Mouse (Mus musculus) limb, embryonic 12.5 days (tissue): ENCODE data around the gene Drc3. TPM values are rescaled to one million over a fixed set of nuclear protein-coding genes. Genes with fewer than 3 reads are reported as not detected.
A peak's percentile ranks its signal among the peaks of the same experiment; 100 is the strongest.

Experiments
- ATAC-seq: fragments of 200-750 bp; cut with Nextera tagmentation; 2 replicates; pipeline ENCODE4 v1.8.0; 2017; ENCODE audit warnings: low read depth, moderate TSS enrichment; ENCODE audit not compliant: insufficient number of reproducible peaks, insufficient read depth, low FRiP score, low TSS enrichment
- H3K27ac ChIP-seq: fragments of 300-500 bp; sonication (generic); 2 replicates; pipeline ENCODE4 v1.5.1; 2016; ENCODE audit warnings: mild to moderate bottlenecking, moderate library complexity
- H3K27me3 ChIP-seq: fragments of 300-500 bp; sonication (generic); 2 replicates; pipeline ENCODE4 v1.6.1; 2016; ENCODE audit warnings: mild to moderate bottlenecking, moderate library complexity
- H3K36me3 ChIP-seq: fragments of 300-500 bp; sonication (generic); 2 replicates; pipeline ENCODE4 v1.6.1; 2016; ENCODE audit warnings: mild to moderate bottlenecking, moderate library complexity
- H3K4me1 ChIP-seq: fragments of 300-500 bp; sonication (generic); replicated peaks from 2 replicates; pipeline ENCODE4 v1.6.1; 2016
- H3K4me2 ChIP-seq: fragments of 300-500 bp; sonication (generic); 2 replicates; pipeline ENCODE4 v1.6.1; 2016; ENCODE audit warnings: mild to moderate bottlenecking, moderate library complexity
- H3K4me3 ChIP-seq: fragments of 300-500 bp; sonication (generic); replicated peaks from 2 replicates; pipeline ENCODE4 v1.5.1; 2016; ENCODE audit warnings: mild to moderate bottlenecking
- H3K9ac ChIP-seq: fragments of 300-500 bp; sonication (generic); replicated peaks from 2 replicates; pipeline ENCODE4 v1.6.1; 2016; ENCODE audit warnings: mild to moderate bottlenecking, moderate library complexity
- H3K9me3 ChIP-seq: fragments of 300-500 bp; sonication (generic); 2 replicates; pipeline ENCODE4 v1.6.1; 2016; ENCODE audit warnings: mild to moderate bottlenecking, moderate library complexity
- WGBS: fragments of 180-500 bp; shearing (Covaris S2); methylation state at CpG from one replicate; pipeline ENCODE4 v1.1.7; 2016; 5-methylcytosine and 5-hydroxymethylcytosine counted together
- polyA plus RNA-seq: library from polyadenylated mRNA; unstranded; fragments of >200 nt; fragmentation: Nextera tagmentation; extraction: Ambion mirVana; gene quantifications from 2 replicates; pipeline ENCODE4 v1.2.1, GENCODE M21; 2016

The Drc3 gene
- polyA plus RNA-seq, 1 experiment from 2014 or later = 2.9 TPM

GRCm38 (mm10) chr11:60366239-60367019 lies 13.3 kb downstream of the Drc3 start:
- peak overlapping the region; percentile 89 for H3K27ac ChIP-seq
- H3K4me3 ChIP-seq = no peak overlapping the region
- H3K4me2 ChIP-seq = peak overlapping the region; percentile 15
- ATAC-seq = peak; percentile 81
- no peaks in the 10 kb centered on the region for H3K36me3 ChIP-seq
- no peaks in the 10 kb centered on the region for H3K27me3 ChIP-seq
- H3K4me1 ChIP-seq = peaks cover 23% of the 10 kb centered on the region
- peak overlapping the region; percentile 9; the same call in 1 of the 2 replicates for H3K9ac ChIP-seq
- no peaks in the 10 kb centered on the region for H3K9me3 ChIP-seq
- 19% methylated on average over 16 of the region's 16 CpGs for WGBS

GRCm38 (mm10) chr11:60367256-60367655 lies 14.1 kb downstream of the Drc3 start:
- Histone ChIP-seq H3K27me3 (no peaks in the 10 kb centered on the region), H3K9me3 (no peaks in the 10 kb centered on the region), H3K9ac (no peak overlapping the region), H3K4me1 (peaks cover 23% of the 10 kb centered on the region), H3K4me3 (no peak overlapping the region), H3K4me2 (no peak overlapping the region), H3K36me3 (no peaks in the 10 kb centered on the region), H3K27ac (0 out of 2 replicates have a peak overlapping the region, but pooled peaks have one; percentile 89)
- no peak for ATAC-seq
- WGBS = 66% methylated on average over 3 of the region's 3 CpGs

- ATAC-seq = no peak
- no peak overlapping the region for H3K4me3 ChIP-seq
- no peaks in the 10 kb centered on the region for H3K27me3 ChIP-seq
- peaks cover 23% of the 10 kb centered on the region for H3K4me1 ChIP-seq
- no peak overlapping the region for H3K27ac ChIP-seq
- H3K36me3 ChIP-seq = no peaks in the 10 kb centered on the region
- H3K9ac ChIP-seq = no peak overlapping the region
- WGBS = 69% methylated on average over 4 of the region's 4 CpGs
- no peak overlapping the region for H3K4me2 ChIP-seq
- no peaks in the 10 kb centered on the region for H3K9me3 ChIP-seq
Observed at GRCm38 (mm10) chr11:60368909-60369308, 15.8 kb downstream of the Drc3 start.

DNA sequence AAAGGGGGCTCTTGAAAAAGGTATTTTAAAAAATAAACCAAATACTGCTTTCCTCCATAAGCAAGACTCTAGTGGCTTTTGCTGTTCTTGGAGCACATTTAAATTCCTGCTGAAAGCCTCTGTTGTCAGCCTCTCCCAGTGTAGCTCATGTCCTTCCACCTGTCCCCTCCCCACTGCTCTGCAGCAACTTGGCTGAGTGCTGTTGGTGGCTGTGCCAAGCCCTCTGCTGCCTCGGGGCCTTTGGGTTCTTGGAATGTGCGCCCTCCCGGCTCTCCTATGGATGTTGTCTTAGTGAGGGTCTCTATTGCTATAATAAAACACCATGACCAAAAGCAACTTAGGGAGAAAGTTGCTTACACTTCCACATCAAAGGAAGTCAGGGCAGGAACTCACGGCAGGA lies 16.3 kb downstream of the Drc3 start:
- no peaks in the 10 kb centered on the region for H3K36me3 ChIP-seq
- no peaks in the 10 kb centered on the region for H3K27me3 ChIP-seq
- WGBS = 44% methylated on average over 4 of the region's 4 CpGs
- H3K4me3 ChIP-seq = no peak overlapping the region
- no peak overlapping the region for H3K27ac ChIP-seq
- no peak for ATAC-seq
- no peak overlapping the region for H3K4me2 ChIP-seq
- no peaks in the 10 kb centered on the region for H3K9me3 ChIP-seq
- no peak overlapping the region for H3K9ac ChIP-seq
- H3K4me1 ChIP-seq = peaks cover 23% of the 10 kb centered on the region

DNA sequence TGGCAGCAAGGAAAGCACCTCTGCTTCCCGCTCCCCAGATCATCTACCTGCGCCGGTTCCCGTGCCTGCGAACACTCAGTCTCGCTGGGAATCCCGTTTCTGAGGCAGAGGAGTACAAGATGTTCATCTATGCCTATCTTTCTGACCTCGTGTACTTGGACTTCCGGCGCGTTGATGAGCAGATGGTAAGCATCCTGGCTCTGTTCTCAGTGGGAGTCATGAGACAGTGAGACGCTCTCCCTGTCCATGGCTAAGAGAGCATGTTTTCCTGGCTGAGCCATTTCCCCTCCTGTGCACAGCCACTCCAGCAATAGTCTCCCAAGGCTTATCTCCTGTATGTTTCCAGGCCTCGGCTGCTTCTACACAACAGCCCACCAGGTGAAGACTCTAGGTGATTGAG lies 17.3 kb downstream of the Drc3 start:
- no peak overlapping the region for H3K4me2 ChIP-seq
- H3K4me3 ChIP-seq = no peak overlapping the region
- H3K36me3 ChIP-seq = no peaks in the 10 kb centered on the region
- H3K4me1 ChIP-seq = peaks cover 19% of the 10 kb centered on the region
- no peak for ATAC-seq
- 91% methylated on average over 13 of the region's 13 CpGs for WGBS
- no peak overlapping the region for H3K27ac ChIP-seq
- no peaks in the 10 kb centered on the region for H3K9me3 ChIP-seq
- H3K27me3 ChIP-seq = no peaks in the 10 kb centered on the region
- no peak overlapping the region for H3K9ac ChIP-seq

- Histone ChIP-seq H3K4me1 (no peaks in the 10 kb centered on the region; the same call in 1 of the 2 replicates), H3K36me3 (no peaks in the 10 kb centered on the region), H3K9ac (no peak overlapping the region), H3K9me3 (no peaks in the 10 kb centered on the region), H3K27me3 (no peaks in the 10 kb centered on the region), H3K4me2 (no peak overlapping the region), H3K27ac (no peak overlapping the region), H3K4me3 (no peak overlapping the region)
- WGBS = 78% methylated on average over 6 of the region's 6 CpGs
- ATAC-seq = no peak
Observed at GRCm38 (mm10) chr11:60374481-60374880, 21.4 kb downstream of the Drc3 start.

- Histone ChIP-seq H3K27ac (no peak overlapping the region), H3K9me3 (no peaks in the 10 kb centered on the region), H3K4me1 (peaks cover 15% of the 10 kb centered on the region), H3K4me3 (no peak overlapping the region), H3K36me3 (no peaks in the 10 kb centered on the region), H3K4me2 (no peak overlapping the region), H3K9ac (no peak overlapping the region), H3K27me3 (peaks cover 3% of the 10 kb centered on the region)
- 87% methylated on average over 6 of the region's 6 CpGs for WGBS
- no peak for ATAC-seq
Observed at GRCm38 (mm10) chr11:60383518-60383917, 30.4 kb downstream of the Drc3 start.

GRCm38 (mm10) chr11:60384762-60385421 lies 31.8 kb downstream of the Drc3 start:
- peaks cover 3% of the 10 kb centered on the region for H3K27me3 ChIP-seq
- peak overlapping the region; percentile 2 for H3K4me3 ChIP-seq
- no peaks in the 10 kb centered on the region for H3K36me3 ChIP-seq
- no peaks in the 10 kb centered on the region for H3K9me3 ChIP-seq
- H3K4me1 ChIP-seq = peaks cover 15% of the 10 kb centered on the region
- 9% methylated on average over 16 of the region's 16 CpGs for WGBS
- peak overlapping the region; percentile 17; the same call in 1 of the 2 replicates for H3K27ac ChIP-seq
- ATAC-seq = no peak
- peak overlapping the region; percentile 45 for H3K4me2 ChIP-seq
- H3K9ac ChIP-seq = peak overlapping the region; percentile 37

DNA sequence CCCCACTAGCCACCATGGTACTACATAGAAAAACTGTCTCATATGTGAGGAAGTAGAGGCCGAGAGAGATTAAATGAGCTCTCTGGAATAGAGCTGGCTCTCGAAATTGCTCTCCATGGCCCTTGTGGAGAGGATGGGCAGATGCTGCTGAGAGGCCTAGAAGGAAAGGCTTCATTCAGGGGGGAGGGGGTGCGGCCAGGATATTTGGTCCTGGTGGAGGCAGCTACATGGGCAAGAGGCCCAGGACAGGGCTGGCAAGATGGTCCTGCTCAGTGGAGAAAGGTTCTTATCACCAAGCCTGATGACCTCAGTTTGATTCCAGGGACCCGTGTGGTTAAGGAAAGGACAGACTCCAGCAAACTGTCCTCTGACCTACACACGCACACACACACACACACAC lies 32.8 kb downstream of the Drc3 start:
- H3K4me1 ChIP-seq = peaks cover 15% of the 10 kb centered on the region
- H3K9ac ChIP-seq = no peak overlapping the region
- peaks cover 3% of the 10 kb centered on the region for H3K27me3 ChIP-seq
- H3K4me2 ChIP-seq = no peak overlapping the region
- H3K4me3 ChIP-seq = no peak overlapping the region
- no peaks in the 10 kb centered on the region for H3K36me3 ChIP-seq
- no peak for ATAC-seq
- WGBS = 85% methylated on average over 5 of the region's 5 CpGs
- no peaks in the 10 kb centered on the region for H3K9me3 ChIP-seq
- H3K27ac ChIP-seq = no peak overlapping the region

DNA sequence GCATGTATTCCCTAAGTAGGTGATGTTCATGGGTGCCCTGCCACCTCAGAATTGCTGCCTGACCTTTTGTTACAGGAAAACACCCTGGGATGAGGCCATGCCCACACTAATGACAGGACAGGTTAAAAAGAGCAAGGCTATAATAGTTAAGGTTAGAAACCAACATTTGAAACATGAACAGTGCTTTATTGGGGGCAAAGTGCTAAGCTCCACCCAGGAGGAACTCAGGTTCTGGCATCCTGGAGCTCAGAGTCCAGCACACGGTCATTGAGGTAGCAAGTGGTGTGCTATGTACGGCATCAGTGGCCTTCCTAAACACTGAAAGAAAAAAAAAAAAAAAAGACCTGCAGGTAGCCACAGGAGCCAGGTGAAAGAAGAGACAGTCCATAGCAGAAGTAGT lies 34.8 kb downstream of the Drc3 start:
- ATAC-seq = no peak
- Histone ChIP-seq H3K9ac (no peak overlapping the region), H3K4me2 (no peak overlapping the region), H3K27me3 (peaks cover 3% of the 10 kb centered on the region), H3K4me3 (no peak overlapping the region), H3K9me3 (no peaks in the 10 kb centered on the region), H3K27ac (no peak overlapping the region), H3K4me1 (peaks cover 17% of the 10 kb centered on the region), H3K36me3 (no peaks in the 10 kb centered on the region)
- 86% methylated on average over 2 of the region's 2 CpGs for whole genome bisulfite sequencing

DNA sequence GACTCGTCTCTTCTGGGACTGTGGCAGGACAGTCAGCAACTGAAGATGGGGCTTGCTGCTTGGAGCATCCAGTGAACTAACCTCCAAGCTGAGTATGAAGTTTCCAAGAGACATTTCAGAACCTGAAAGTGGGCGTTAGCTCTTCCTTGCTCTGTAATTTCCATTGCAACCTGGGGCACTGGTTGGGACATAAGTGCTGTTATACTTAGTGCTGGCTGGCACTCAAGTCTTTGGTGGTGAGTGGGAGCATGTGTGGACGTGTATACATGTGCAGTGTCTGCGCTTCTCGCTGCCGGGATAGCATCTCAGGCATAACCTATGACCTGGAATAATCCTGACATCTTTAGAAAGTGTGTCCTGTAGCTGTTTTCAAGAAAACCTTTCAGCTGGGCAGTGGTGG lies 38.2 kb downstream of the Drc3 start:
- no peak overlapping the region for H3K4me2 ChIP-seq
- H3K27me3 ChIP-seq = no peaks in the 10 kb centered on the region
- H3K4me1 ChIP-seq = 0 out of 2 replicates have a peak, but pooled peaks cover 6% of the 10 kb centered on the region
- H3K9me3 ChIP-seq = no peaks in the 10 kb centered on the region
- H3K36me3 ChIP-seq = no peaks in the 10 kb centered on the region
- 84% methylated on average over 6 of the region's 6 CpGs for WGBS
- no peak overlapping the region for H3K9ac ChIP-seq
- ATAC-seq = no peak
- no peak overlapping the region for H3K27ac ChIP-seq
- H3K4me3 ChIP-seq = no peak overlapping the region
